Mouse (Mus musculus): ENCODE measurements around the gene Pik3r1. TPM values are rescaled to one million over a fixed set of nuclear protein-coding genes. Genes with fewer than 3 reads are reported as not detected.

The Pik3r1 gene
- 175 TPM for polyA plus RNA-seq (2014; fragmentation: Illumina TruSeq; extraction: RNeasy Lipid Tissue Mini Kit (QIAGEN cat#74804); ENCODE audit: low read depth, low replicate concordance)

GRCm38 (mm10) chr13:101767809-101768629 lies at the start of gene Pik3r1:
Gene Pik3r1 (minus strand): TSS chr13:101768217.

